Mouse (Mus musculus): ENCODE measurements around the gene Nptn.

- TF ChIP-seq GATA1 (IDR thresholded peaks at IDR 0.05; ENCODE audit: low read length) (no peak), TAL1 (IDR thresholded peaks at IDR 0.05; ENCODE audit: low read length) (no peak)
Observed at GRCm38 (mm10) chr9:58674736-58675135, 92.7 kb downstream of the Nptn start.

Measured in erythroblast, embryonic 14.5 days (primary cell).